Mouse (Mus musculus): Measurements from ENCODE around the gene Rabgef1. TPM values are rescaled to one million over a fixed set of nuclear protein-coding genes. Genes with fewer than 3 reads are reported as not detected.
"Not testable (repeated sequence)": the region's sequence is repeated elsewhere in the genome, so short reads cannot be mapped to it uniquely, and the experiment has no call there.

Gene Rabgef1
- polyA plus RNA-seq, 1 experiment from 2014 or later, result 24.2 TPM

GRCm38 (mm10) chr5:130241426-130241825 lies 69.8 kb downstream of the Rabgef1 start:
- no peak overlapping the region for H3K27ac ChIP-seq (ENCODE audit: low read depth, low read length)
- no peaks in the 10 kb centered on the region for H3K4me1 ChIP-seq (ENCODE audit: control insufficient read depth, insufficient read depth, low read length)
- no peaks in the 10 kb centered on the region for H3K27me3 ChIP-seq (ENCODE audit: control insufficient read depth, insufficient read depth, low read length)
- ATAC-seq (ENCODE audit: low FRiP score) (no peak), DNase-seq (ENCODE audit: low spot score, missing footprints) (no peak)
- no peak overlapping the region for H3K9ac ChIP-seq (ENCODE audit: low read length)
- H3K9me3 ChIP-seq (ENCODE audit: control insufficient read depth, low read length), result no peaks in the 10 kb centered on the region
- H3K4me3 ChIP-seq (ENCODE audit: low read depth, low read length), result no peak overlapping the region
- no peak overlapping the region for H3K4me2 ChIP-seq
- WGBS, result 93% methylated on average over 12 of the region's 12 CpGs
- H3K36me3 ChIP-seq (ENCODE audit: control insufficient read depth, insufficient read depth, low read length), result peaks cover 49% of the 10 kb centered on the region

GRCm38 (mm10) chr5:130247823-130248222 lies 76.2 kb downstream of the Rabgef1 start:
- H3K36me3 ChIP-seq (ENCODE audit: control insufficient read depth, insufficient read depth, low read length), result peaks cover 37% of the 10 kb centered on the region
- no peak overlapping the region for H3K27ac ChIP-seq (ENCODE audit: low read depth, low read length)
- H3K4me2 ChIP-seq, result no peak overlapping the region
- WGBS, result 96% methylated on average over 5 of the region's 5 CpGs
- no peaks in the 10 kb centered on the region for H3K9me3 ChIP-seq (ENCODE audit: control insufficient read depth, low read length)
- no peak for ATAC-seq (ENCODE audit: low FRiP score)
- H3K27me3 ChIP-seq (ENCODE audit: control insufficient read depth, insufficient read depth, low read length), result no peaks in the 10 kb centered on the region
- DNase-seq (ENCODE audit: low spot score, missing footprints), result no peak
- H3K4me1 ChIP-seq (ENCODE audit: control insufficient read depth, insufficient read depth, low read length), result no peaks in the 10 kb centered on the region
- H3K4me3 ChIP-seq (ENCODE audit: low read depth, low read length), result no peak overlapping the region
- H3K9ac ChIP-seq (ENCODE audit: low read length), result no peak overlapping the region

GRCm38 (mm10) chr5:130254164-130255016 lies 82.8 kb downstream of the Rabgef1 start:
- WGBS, result 22% methylated on average over 19 of the region's 19 CpGs
- ATAC-seq (ENCODE audit: low FRiP score), result no peak

GRCm38 (mm10) chr5:130255017-130255720 lies 83.6 kb downstream of the Rabgef1 start, which contains the start of the genes Sbds and Tyw1:
Gene Sbds (minus strand): TSS chr5:130255530.
Gene Tyw1 (plus strand): TSS chr5:130255619.
- Histone ChIP-seq H3K9me3 (ENCODE audit: control insufficient read depth, low read length) (no peaks in the 10 kb centered on the region), H3K4me2 (peak within 1 kb of the TSS; percentile 71), H3K4me1 (ENCODE audit: control insufficient read depth, insufficient read depth, low read length) (peaks cover 12% of the 10 kb centered on the region), H3K27me3 (ENCODE audit: control insufficient read depth, insufficient read depth, low read length) (no peaks in the 10 kb centered on the region), H3K36me3 (ENCODE audit: control insufficient read depth, insufficient read depth, low read length) (peaks cover 7% of the 10 kb centered on the region; the same call in 1 of the 2 replicates), H3K9ac (ENCODE audit: low read length) (peak within 1 kb of the TSS; percentile 86), H3K4me3 (ENCODE audit: low read depth, low read length) (peak within 1 kb of the TSS; percentile 72), H3K27ac (ENCODE audit: low read depth, low read length) (peak within 1 kb of the TSS; percentile 61; the same call in 1 of the 2 replicates)
- peak; percentile 89 for ATAC-seq (ENCODE audit: low FRiP score)
- under 1% methylated on average over 52 of the region's 52 CpGs for WGBS
- peak; percentile 100 for DNase-seq (ENCODE audit: low spot score, missing footprints)

More at GRCm38 (mm10) chr5:130254164-130255016, 82.8 kb downstream of the Rabgef1 start:
- Histone ChIP-seq H3K27me3 (ENCODE audit: control insufficient read depth, insufficient read depth, low read length) (no peaks in the 10 kb centered on the region), H3K4me2 (peak overlapping the region; percentile 71), H3K9me3 (ENCODE audit: control insufficient read depth, low read length) (no peaks in the 10 kb centered on the region), H3K36me3 (ENCODE audit: control insufficient read depth, insufficient read depth, low read length) (peaks cover 10% of the 10 kb centered on the region; the same call in 1 of the 2 replicates), H3K4me3 (ENCODE audit: low read depth, low read length) (peak overlapping the region; percentile 71), H3K9ac (ENCODE audit: low read length) (peak overlapping the region; percentile 86), H3K27ac (ENCODE audit: low read depth, low read length) (no peak overlapping the region), H3K4me1 (ENCODE audit: control insufficient read depth, insufficient read depth, low read length) (peaks cover 12% of the 10 kb centered on the region)
- peak; percentile 88 for DNase-seq (ENCODE audit: low spot score, missing footprints)

GRCm38 (mm10) chr5:130255799-130256525 lies 84.4 kb downstream of the Rabgef1 start:
- Histone ChIP-seq H3K4me3 (ENCODE audit: low read depth, low read length) (peak overlapping the region; percentile 72), H3K9ac (ENCODE audit: low read length) (peak overlapping the region; percentile 51), H3K4me1 (ENCODE audit: control insufficient read depth, insufficient read depth, low read length) (peaks cover 12% of the 10 kb centered on the region), H3K4me2 (peak overlapping the region; percentile 71), H3K27ac (ENCODE audit: low read depth, low read length) (peak overlapping the region; percentile 54; the same call in 1 of the 2 replicates)
- H3K9me3 ChIP-seq (ENCODE audit: control insufficient read depth, low read length); DNase-seq (ENCODE audit: low spot score, missing footprints); H3K36me3 ChIP-seq (ENCODE audit: control insufficient read depth, insufficient read depth, low read length); H3K27me3 ChIP-seq (ENCODE audit: control insufficient read depth, insufficient read depth, low read length): not testable (repeated sequence)
- whole genome bisulfite sequencing, result 33% methylated on average over 20 of the region's 20 CpGs
- ATAC-seq (ENCODE audit: low FRiP score), result peak; percentile 4

GRCm38 (mm10) chr5:130256678-130257271 lies 85.2 kb downstream of the Rabgef1 start:
- Histone ChIP-seq H3K4me2 (peak overlapping the region; percentile 72), H3K4me3 (ENCODE audit: low read depth, low read length) (peak overlapping the region; percentile 72), H3K4me1 (ENCODE audit: control insufficient read depth, insufficient read depth, low read length) (peaks cover 12% of the 10 kb centered on the region), H3K27ac (ENCODE audit: low read depth, low read length) (peak overlapping the region; percentile 54; the same call in 1 of the 2 replicates), H3K9ac (ENCODE audit: low read length) (peak overlapping the region; percentile 81), H3K36me3 (ENCODE audit: control insufficient read depth, insufficient read depth, low read length) (peaks cover 2% of the 10 kb centered on the region; the same call in 1 of the 2 replicates), H3K27me3 (ENCODE audit: control insufficient read depth, insufficient read depth, low read length) (no peaks in the 10 kb centered on the region), H3K9me3 (ENCODE audit: control insufficient read depth, low read length) (no peaks in the 10 kb centered on the region)
- WGBS, result 0% methylated on average over 25 of the region's 25 CpGs
- ATAC-seq (ENCODE audit: low FRiP score), result peak; percentile 95
- peak; percentile 97 for DNase-seq (ENCODE audit: low spot score, missing footprints)

GRCm38 (mm10) chr5:130257303-130257702 lies 85.7 kb downstream of the Rabgef1 start:
- Histone ChIP-seq H3K27me3 (ENCODE audit: control insufficient read depth, insufficient read depth, low read length) (no peaks in the 10 kb centered on the region), H3K9me3 (ENCODE audit: control insufficient read depth, low read length) (no peaks in the 10 kb centered on the region), H3K9ac (ENCODE audit: low read length) (peak overlapping the region; percentile 81), H3K4me3 (ENCODE audit: low read depth, low read length) (peak overlapping the region; percentile 72), H3K27ac (ENCODE audit: low read depth, low read length) (no peak overlapping the region), H3K4me1 (ENCODE audit: control insufficient read depth, insufficient read depth, low read length) (peaks cover 12% of the 10 kb centered on the region), H3K4me2 (peak overlapping the region; percentile 72), H3K36me3 (ENCODE audit: control insufficient read depth, insufficient read depth, low read length) (no peaks in the 10 kb centered on the region; the same call in 1 of the 2 replicates)
- DNase-seq (ENCODE audit: low spot score, missing footprints) (peak; percentile 83), ATAC-seq (ENCODE audit: low FRiP score) (no peak)
- WGBS, result 12% methylated on average over 8 of the region's 8 CpGs

GRCm38 (mm10) chr5:130263454-130263853 lies 91.9 kb downstream of the Rabgef1 start:
- H3K9me3 ChIP-seq (ENCODE audit: control insufficient read depth, low read length), result no peaks in the 10 kb centered on the region

More at GRCm38 (mm10) chr5:130263454-130263853, 91.9 kb downstream of the Rabgef1 start:
- H3K4me1 ChIP-seq (ENCODE audit: control insufficient read depth, insufficient read depth, low read length), result no peaks in the 10 kb centered on the region
- H3K36me3 ChIP-seq (ENCODE audit: control insufficient read depth, insufficient read depth, low read length), result peaks cover 8% of the 10 kb centered on the region
- H3K27me3 ChIP-seq (ENCODE audit: control insufficient read depth, insufficient read depth, low read length), result no peaks in the 10 kb centered on the region
- WGBS, result 86% methylated on average over 11 of the region's 11 CpGs
- DNase-seq (ENCODE audit: low spot score, missing footprints) (no peak), ATAC-seq (ENCODE audit: low FRiP score) (no peak)
- H3K4me2 ChIP-seq, result no peak overlapping the region
- H3K9ac ChIP-seq (ENCODE audit: low read length), result no peak overlapping the region
- H3K4me3 ChIP-seq (ENCODE audit: low read depth, low read length), result no peak overlapping the region
- H3K27ac ChIP-seq (ENCODE audit: low read depth, low read length), result no peak overlapping the region

All from midbrain, embryonic 11.5 days (tissue).